In genomic region chr4:117521350-117521749, GRCm38 (mm10) we compare ENCODE assay signal across 21 mouse cellular contexts. TPM values are rescaled to one million over a fixed set of nuclear protein-coding genes. Genes with fewer than 3 reads are reported as not detected.
DNase-seq lines count a peak whose midpoint lies in the region; ATAC-seq and TF ChIP-seq lines count a peak whose summit lies in the region.
"Had no signal": no experiment of that assay in that cellular context is flagged by ENCODE, and none has a peak within 500 bp of the region (broad histone marks: within the 10 kb centered on the region; RNA-seq: fewer than 3 reads in every experiment).

No protein-coding gene starts in this region.

- H3K27me3 ChIP-seq in heart, adult 2 months (ENCODE audit: control insufficient read depth, insufficient read depth, low read length): no peaks in the 10 kb centered on the region; the same call in 1 of the 2 replicates
- no peaks in the 10 kb centered on the region for H3K27me3 ChIP-seq in lung, postnatal 0 days (replicated peaks; ENCODE audit: insufficient read depth, low read length)
- no peaks in the 10 kb centered on the region for H3K27me3 ChIP-seq in thymus, adult 2 months (ENCODE audit: control insufficient read depth, insufficient read depth, low read length)
- H3K27me3 ChIP-seq: embryonic facial prominence, embryonic 12.5 days; limb, embryonic 13.5 days; liver, embryonic 15.5 days; stomach, embryonic 15.5 days had no signal

- 60% methylated on average over 2 of the region's 2 CpGs for WGBS in heart, adult 2 months
- 56% methylated on average over 2 of the region's 2 CpGs for WGBS in lung, postnatal 0 days
- WGBS in thymus, adult 2 months: 54% methylated on average over 2 of the region's 2 CpGs

- H3K9ac ChIP-seq in heart, adult 2 months (ENCODE audit: low read depth, low read length): no peak overlapping the region
- no peak overlapping the region for H3K9ac ChIP-seq in lung, postnatal 0 days (replicated peaks; ENCODE audit: low read depth)
- H3K9ac ChIP-seq: embryonic facial prominence, embryonic 12.5 days; heart, embryonic 13.5 days; limb, embryonic 13.5 days; liver, embryonic 15.5 days; midbrain, embryonic 12.5 days; stomach, embryonic 15.5 days had no signal

- no peaks in the 10 kb centered on the region for H3K9me3 ChIP-seq in lung, postnatal 0 days (ENCODE audit: low read length)
- H3K9me3 ChIP-seq: embryonic facial prominence, embryonic 12.5 days; heart, embryonic 13.5 days; limb, embryonic 13.5 days; liver, embryonic 15.5 days; midbrain, embryonic 12.5 days; stomach, embryonic 15.5 days had no signal

- TF ChIP-seq EP300 in heart, adult 2 months (IDR thresholded peaks at IDR 0.05; ENCODE audit: insufficient read depth, low read depth, low read length): no peak
- no peak for TF ChIP-seq EP300 in lung, postnatal 0 days (IDR thresholded peaks at IDR 0.05)

- no peak for TF ChIP-seq POLR2A in heart, adult 2 months (IDR thresholded peaks at IDR 0.05; ENCODE audit: insufficient read depth, low read depth, low read length)
- no peak for TF ChIP-seq POLR2A in thymus, adult 2 months (IDR thresholded peaks at IDR 0.05; ENCODE audit: control insufficient read depth, extremely low read depth, insufficient read depth, low read length, poor library complexity)

- peak; percentile 46 for TF ChIP-seq CTCF in heart, adult 2 months (IDR thresholded peaks at IDR 0.05)
- TF ChIP-seq CTCF in lung, postnatal 0 days (IDR thresholded peaks at IDR 0.05): peak; percentile 35
- TF ChIP-seq CTCF in thymus, adult 2 months (IDR thresholded peaks at IDR 0.05; ENCODE audit: borderline replicate concordance, control insufficient read depth, extremely low read depth, insufficient read depth, low read length, poor library complexity): no peak

- intact Hi-C loops in heart, adult 2 months (cut with DNase I): no loop called here

- no peaks in the 10 kb centered on the region for H3K4me1 ChIP-seq in heart, adult 2 months (ENCODE audit: control insufficient read depth, insufficient read depth, low read length)
- H3K4me1 ChIP-seq in lung, postnatal 0 days (ENCODE audit: insufficient read depth, low read depth, low read length): no peaks in the 10 kb centered on the region
- H3K4me1 ChIP-seq in thymus, adult 2 months (replicated peaks; ENCODE audit: control insufficient read depth, insufficient read depth, low read length): no peaks in the 10 kb centered on the region
- H3K4me1 ChIP-seq: embryonic facial prominence, embryonic 12.5 days; heart, embryonic 13.5 days; limb, embryonic 13.5 days; midbrain, embryonic 12.5 days; stomach, embryonic 15.5 days had no signal

- H3K27ac ChIP-seq in heart, adult 2 months: no peak overlapping the region
- H3K27ac ChIP-seq in lung, postnatal 0 days (ENCODE audit: low read length): no peak overlapping the region
- H3K27ac ChIP-seq in thymus, adult 2 months (ENCODE audit: control insufficient read depth, insufficient read depth, low read length): no peak overlapping the region
- H3K27ac ChIP-seq: embryonic facial prominence, embryonic 12.5 days; heart, embryonic 13.5 days; hindbrain, postnatal 0 days; limb, embryonic 13.5 days; liver, embryonic 15.5 days; midbrain, embryonic 12.5 days; stomach, embryonic 15.5 days had no signal

- ATAC-seq in lung, postnatal 0 days: no peak
- ATAC-seq in granulocyte monocyte progenitor cell, adult 5-6 weeks (replicated peaks; ENCODE audit: poor library complexity, severe bottlenecking): peak; percentile 71
- ATAC-seq: hindbrain, postnatal 0 days; Patski had no signal

- no peak overlapping the region for H3K4me2 ChIP-seq in lung, postnatal 0 days (replicated peaks; ENCODE audit: low read depth, low read length)
- H3K4me2 ChIP-seq: embryonic facial prominence, embryonic 12.5 days; heart, embryonic 13.5 days; limb, embryonic 13.5 days; liver, embryonic 15.5 days; midbrain, embryonic 12.5 days; stomach, embryonic 15.5 days had no signal

- no peak for DNase-seq in heart, adult 2 months
- DNase-seq in heart, adult 18-20 months: no peak
- no peak for DNase-seq in lung, postnatal 0 days (ENCODE audit: low spot score)
- DNase-seq in lung, postnatal 36 days: no peak
- no peak for DNase-seq in cerebellum, postnatal 25 days
- DNase-seq in thymus, adult 2 months: no peak
- DNase-seq: cerebellum, adult 11-12 months; cerebellum, postnatal 10 days; heart, postnatal 14 days; kidney, adult 11 months; kidney, postnatal 10 days; thymus, adult 18-20 months had no signal

- H3K79me2 ChIP-seq in heart, adult 2 months (replicated peaks; ENCODE audit: control insufficient read depth, insufficient read depth, low read length): no peaks in the 10 kb centered on the region

- no peak overlapping the region for H3K4me3 ChIP-seq in heart, adult 2 months
- no peak overlapping the region for H3K4me3 ChIP-seq in lung, postnatal 0 days (ENCODE audit: low read depth, low read length)
- no peak overlapping the region for H3K4me3 ChIP-seq in thymus, adult 2 months (ENCODE audit: control insufficient read depth, insufficient read depth, low read length)
- H3K4me3 ChIP-seq: embryonic facial prominence, embryonic 12.5 days; heart, embryonic 13.5 days; limb, embryonic 13.5 days; liver, embryonic 15.5 days; midbrain, embryonic 12.5 days; stomach, embryonic 15.5 days had no signal

- no peaks in the 10 kb centered on the region for H3K36me3 ChIP-seq in heart, adult 2 months (ENCODE audit: control insufficient read depth, insufficient read depth, low read length)
- no peaks in the 10 kb centered on the region for H3K36me3 ChIP-seq in lung, postnatal 0 days (ENCODE audit: insufficient read depth, low read length)
- H3K36me3 ChIP-seq in thymus, adult 2 months (ENCODE audit: control insufficient read depth, insufficient read depth, low read length): no peaks in the 10 kb centered on the region
- H3K36me3 ChIP-seq: embryonic facial prominence, embryonic 12.5 days; heart, embryonic 13.5 days; limb, embryonic 13.5 days; liver, embryonic 15.5 days; midbrain, embryonic 12.5 days; stomach, embryonic 15.5 days had no signal

RNA-seq across cellular contexts. Expression of gene Rnf220, which starts 24.5 kb away (rescaled TPM):
- 10 to 100 TPM; 32.3 to 33.2 TPM for total RNA-seq in heart, adult 2 months (2021)
- 41.4 and 58.5 TPM in 2 replicates for polyA plus RNA-seq in heart, adult 2 months (2012; rRNA removed)
- total RNA-seq in heart, adult 18-20 months (2021): 10 to 100 TPM; 32.6 to 36.1 TPM
- 47.9 and 50.7 TPM in 2 replicates for polyA plus RNA-seq in lung, postnatal 0 days (2015; fragmentation: Nextera tagmentation; extraction: Ambion mirVana)
- 90.2 and 113 TPM in 2 replicates for total RNA-seq in granulocyte monocyte progenitor cell, adult 5-6 weeks (2014; fragmentation: Nextera tagmentation)
- 68.2 and 68.3 TPM in 2 replicates for total RNA-seq in granulocyte monocyte progenitor cell, adult 5-6 weeks (2017)
- polyA plus RNA-seq in thymus, adult 2 months (2012; rRNA removed): 172 and 178 TPM in 2 replicates

RNA-seq across cellular contexts. Expression of gene Eri3, which starts 28.8 kb away (rescaled TPM):
- total RNA-seq in heart, adult 2 months (2021): 10 to 100 TPM; 82.0 to 82.2 TPM
- polyA plus RNA-seq in heart, adult 2 months (2012; rRNA removed): 78.0 and 90.4 TPM in 2 replicates
- 10 to 100 TPM; 76.4 to 90.5 TPM for total RNA-seq in heart, adult 18-20 months (2021)
- polyA plus RNA-seq in lung, postnatal 0 days (2015; fragmentation: Nextera tagmentation; extraction: Ambion mirVana): 75.1 and 79.3 TPM in 2 replicates
- 103 and 156 TPM in 2 replicates for total RNA-seq in granulocyte monocyte progenitor cell, adult 5-6 weeks (2014; fragmentation: Nextera tagmentation)
- total RNA-seq in granulocyte monocyte progenitor cell, adult 5-6 weeks (2017): 33.8 and 44.3 TPM in 2 replicates
- polyA plus RNA-seq in thymus, adult 2 months (2012; rRNA removed): 72.4 and 89.9 TPM in 2 replicates
